Mouse (Mus musculus): ENCODE results near the gene Spata18. TPM values are rescaled to one million over a fixed set of nuclear protein-coding genes. Genes with fewer than 3 reads are reported as not detected.

Gene Spata18
- polyA plus RNA-seq, 1 experiment from 2014 or later: 0.20 TPM

- no peak overlapping the region for H3K4me3 ChIP-seq (ENCODE audit: low read length)
- H3K36me3 ChIP-seq (ENCODE audit: insufficient read depth, low read length): no peaks in the 10 kb centered on the region
- no peak overlapping the region for H3K4me2 ChIP-seq (replicated peaks; ENCODE audit: low read depth, low read length)
- H3K27ac ChIP-seq (ENCODE audit: low read length): no peak overlapping the region
- WGBS: 65% methylated on average over 4 of the region's 4 CpGs
- ATAC-seq (ENCODE audit: low FRiP score, low TSS enrichment): no peak
- no peaks in the 10 kb centered on the region for H3K9me3 ChIP-seq (ENCODE audit: low read length)
- no peaks in the 10 kb centered on the region for H3K4me1 ChIP-seq (ENCODE audit: insufficient read depth, low read length)
- no peak overlapping the region for H3K9ac ChIP-seq (replicated peaks; ENCODE audit: low read length)
- H3K27me3 ChIP-seq (ENCODE audit: insufficient read depth, low read length): no peaks in the 10 kb centered on the region
Measured at GRCm38 (mm10) chr5:73627559-73627958, 23.6 kb upstream of the Spata18 start.

GRCm38 (mm10) chr5:73627991-73628390, 23.2 kb upstream of the Spata18 start:
- Histone ChIP-seq H3K36me3 (ENCODE audit: insufficient read depth, low read length) (no peaks in the 10 kb centered on the region), H3K9ac (replicated peaks; ENCODE audit: low read length) (no peak overlapping the region), H3K27me3 (ENCODE audit: insufficient read depth, low read length) (no peaks in the 10 kb centered on the region), H3K27ac (ENCODE audit: low read length) (no peak overlapping the region), H3K9me3 (ENCODE audit: low read length) (no peaks in the 10 kb centered on the region), H3K4me1 (ENCODE audit: insufficient read depth, low read length) (no peaks in the 10 kb centered on the region), H3K4me3 (ENCODE audit: low read length) (no peak overlapping the region), H3K4me2 (replicated peaks; ENCODE audit: low read depth, low read length) (no peak overlapping the region)
- 80% methylated on average over 15 of the region's 15 CpGs for WGBS
- ATAC-seq (ENCODE audit: low FRiP score, low TSS enrichment): no peak

GRCm38 (mm10) chr5:73630141-73630540, 21.0 kb upstream of the Spata18 start:
- no peak overlapping the region for H3K27ac ChIP-seq (ENCODE audit: low read length)
- no peak overlapping the region for H3K9ac ChIP-seq (replicated peaks; ENCODE audit: low read length)
- no peaks in the 10 kb centered on the region for H3K27me3 ChIP-seq (ENCODE audit: insufficient read depth, low read length)
- no peak for ATAC-seq (ENCODE audit: low FRiP score, low TSS enrichment)
- no peaks in the 10 kb centered on the region for H3K4me1 ChIP-seq (ENCODE audit: insufficient read depth, low read length)
- WGBS: 86% methylated on average over 5 of the region's 5 CpGs
- peaks cover 13% of the 10 kb centered on the region for H3K36me3 ChIP-seq (ENCODE audit: insufficient read depth, low read length)
- H3K4me3 ChIP-seq (ENCODE audit: low read length): no peak overlapping the region
- no peak overlapping the region for H3K4me2 ChIP-seq (replicated peaks; ENCODE audit: low read depth, low read length)
- peaks cover 6% of the 10 kb centered on the region for H3K9me3 ChIP-seq (ENCODE audit: low read length)

DNA sequence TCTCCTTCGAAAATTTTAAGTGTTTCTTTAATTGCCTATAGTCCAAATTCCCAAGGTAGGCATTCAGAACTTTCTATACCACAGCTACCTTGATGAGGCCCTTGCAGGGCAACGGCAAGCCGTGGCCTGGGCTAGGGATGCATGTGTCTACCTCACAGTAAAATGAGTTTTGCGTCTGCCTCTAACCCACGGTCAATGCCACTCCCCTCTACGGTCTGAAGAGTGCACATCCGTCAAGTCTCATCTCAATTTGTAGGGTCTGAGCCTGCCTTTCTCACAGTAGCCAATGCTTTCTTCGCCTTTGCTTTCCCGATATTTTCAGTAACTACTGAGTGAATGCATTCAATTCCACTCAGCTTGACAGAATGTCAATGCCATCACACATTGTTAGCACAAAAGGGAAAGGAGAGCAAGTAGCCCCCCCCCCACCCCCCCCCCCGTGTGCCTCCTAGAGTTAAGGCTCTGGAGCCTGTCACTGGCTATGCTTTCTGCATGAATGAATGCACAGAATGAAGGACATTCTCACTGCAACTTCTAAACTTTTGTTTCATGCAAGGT, 20.1 kb upstream of the Spata18 start:
- H3K27ac ChIP-seq (ENCODE audit: low read length): no peak overlapping the region
- H3K4me1 ChIP-seq (ENCODE audit: insufficient read depth, low read length): no peaks in the 10 kb centered on the region
- 77% methylated on average over 10 of the region's 10 CpGs for WGBS
- peaks cover 19% of the 10 kb centered on the region for H3K36me3 ChIP-seq (ENCODE audit: insufficient read depth, low read length)
- no peaks in the 10 kb centered on the region for H3K27me3 ChIP-seq (ENCODE audit: insufficient read depth, low read length)
- no peak overlapping the region for H3K9ac ChIP-seq (replicated peaks; ENCODE audit: low read length)
- H3K4me2 ChIP-seq (replicated peaks; ENCODE audit: low read depth, low read length): no peak overlapping the region
- ATAC-seq (ENCODE audit: low FRiP score, low TSS enrichment): no peak
- no peak overlapping the region for H3K4me3 ChIP-seq (ENCODE audit: low read length)
- peaks cover 6% of the 10 kb centered on the region for H3K9me3 ChIP-seq (ENCODE audit: low read length)

DNA sequence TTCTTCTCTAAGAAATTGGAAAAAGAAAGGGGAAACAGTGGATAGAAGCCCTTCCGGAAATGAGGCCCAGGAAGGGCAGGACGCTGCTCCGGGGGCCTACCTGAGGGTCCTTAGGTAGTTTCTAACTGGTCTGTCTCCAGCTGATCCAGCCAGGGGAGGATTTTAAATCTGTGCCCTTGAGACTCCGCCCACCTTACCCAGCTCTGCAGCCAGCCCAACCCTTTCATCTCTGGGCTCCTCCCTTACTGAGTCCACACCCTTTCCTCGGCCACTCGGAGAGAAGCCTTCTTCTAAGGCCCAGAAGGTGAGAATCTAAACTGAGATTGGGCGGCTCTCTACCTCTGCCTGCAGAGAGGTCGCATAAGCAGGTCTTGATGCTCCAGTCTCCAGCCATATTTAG, 18.9 kb upstream of the Spata18 start, which contains the start of gene Lrrc66:
Lrrc66 (minus strand) TSS at position 236 of the 400 bp plus-strand sequence.
- no peak for ATAC-seq (ENCODE audit: low FRiP score, low TSS enrichment)
- Histone ChIP-seq H3K4me2 (replicated peaks; ENCODE audit: low read depth, low read length) (no peak within 1 kb of the TSS), H3K4me1 (ENCODE audit: insufficient read depth, low read length) (no peaks in the 10 kb centered on the region), H3K9ac (replicated peaks; ENCODE audit: low read length) (no peak within 1 kb of the TSS), H3K27ac (ENCODE audit: low read length) (no peak within 1 kb of the TSS), H3K9me3 (ENCODE audit: low read length) (peaks cover 6% of the 10 kb centered on the region), H3K4me3 (ENCODE audit: low read length) (no peak within 1 kb of the TSS), H3K27me3 (ENCODE audit: insufficient read depth, low read length) (no peaks in the 10 kb centered on the region), H3K36me3 (ENCODE audit: insufficient read depth, low read length) (peaks cover 19% of the 10 kb centered on the region)
- 79% methylated on average over 8 of the region's 8 CpGs for WGBS

GRCm38 (mm10) chr5:73633141-73633540, 18.0 kb upstream of the Spata18 start:
- peaks cover 6% of the 10 kb centered on the region for H3K9me3 ChIP-seq (ENCODE audit: low read length)
- ATAC-seq (ENCODE audit: low FRiP score, low TSS enrichment): no peak
- H3K27me3 ChIP-seq (ENCODE audit: insufficient read depth, low read length): no peaks in the 10 kb centered on the region
- H3K4me2 ChIP-seq (replicated peaks; ENCODE audit: low read depth, low read length): no peak overlapping the region
- no peak overlapping the region for H3K4me3 ChIP-seq (ENCODE audit: low read length)
- H3K4me1 ChIP-seq (ENCODE audit: insufficient read depth, low read length): no peaks in the 10 kb centered on the region
- no peak overlapping the region for H3K9ac ChIP-seq (replicated peaks; ENCODE audit: low read length)
- H3K27ac ChIP-seq (ENCODE audit: low read length): no peak overlapping the region
- WGBS: 64% methylated on average over 8 of the region's 8 CpGs
- H3K36me3 ChIP-seq (ENCODE audit: insufficient read depth, low read length): peaks cover 19% of the 10 kb centered on the region

- no peak overlapping the region for H3K9ac ChIP-seq (replicated peaks; ENCODE audit: low read length)
- no peak overlapping the region for H3K4me3 ChIP-seq (ENCODE audit: low read length)
- peaks cover 6% of the 10 kb centered on the region for H3K9me3 ChIP-seq (ENCODE audit: low read length)
- peaks cover 24% of the 10 kb centered on the region for H3K36me3 ChIP-seq (ENCODE audit: insufficient read depth, low read length)
- H3K27me3 ChIP-seq (ENCODE audit: insufficient read depth, low read length): no peaks in the 10 kb centered on the region
- H3K4me2 ChIP-seq (replicated peaks; ENCODE audit: low read depth, low read length): no peak overlapping the region
- peak; percentile 71; the same call in 1 of the 2 replicates for ATAC-seq (ENCODE audit: low FRiP score, low TSS enrichment)
- WGBS: 41% methylated on average over 8 of the region's 8 CpGs
- no peaks in the 10 kb centered on the region for H3K4me1 ChIP-seq (ENCODE audit: insufficient read depth, low read length)
- no peak overlapping the region for H3K27ac ChIP-seq (ENCODE audit: low read length)
Measured at GRCm38 (mm10) chr5:73637337-73638107, 13.7 kb upstream of the Spata18 start.

DNA sequence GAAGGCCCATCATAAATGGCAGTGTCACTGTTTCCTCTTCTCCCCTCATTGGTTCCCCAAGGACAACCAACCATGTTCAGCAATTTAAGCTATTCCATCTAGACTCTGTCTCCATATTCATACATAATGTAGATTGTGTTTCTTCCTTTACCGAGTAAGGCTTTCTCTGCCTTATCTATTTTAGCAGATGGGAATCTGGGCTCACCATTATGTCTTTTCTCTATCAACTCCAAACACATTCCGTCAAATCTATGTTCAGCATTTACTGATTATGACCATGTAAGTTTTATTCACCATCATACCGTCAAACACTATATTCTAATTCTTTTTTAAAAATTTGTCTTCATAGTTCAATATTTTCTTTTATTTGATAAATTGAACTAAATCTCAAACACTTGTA, 10.1 kb upstream of the Spata18 start:
- 96% methylated on average over 3 of the region's 3 CpGs for WGBS
- no peaks in the 10 kb centered on the region for H3K27me3 ChIP-seq (ENCODE audit: insufficient read depth, low read length)
- no peak overlapping the region for H3K9ac ChIP-seq (replicated peaks; ENCODE audit: low read length)
- no peak overlapping the region for H3K4me2 ChIP-seq (replicated peaks; ENCODE audit: low read depth, low read length)
- no peaks in the 10 kb centered on the region for H3K4me1 ChIP-seq (ENCODE audit: insufficient read depth, low read length)
- no peak overlapping the region for H3K4me3 ChIP-seq (ENCODE audit: low read length)
- H3K36me3 ChIP-seq (ENCODE audit: insufficient read depth, low read length): peaks cover 5% of the 10 kb centered on the region; the same call in 1 of the 2 replicates
- no peak overlapping the region for H3K27ac ChIP-seq (ENCODE audit: low read length)
- H3K9me3 ChIP-seq (ENCODE audit: low read length): no peaks in the 10 kb centered on the region
- no peak for ATAC-seq (ENCODE audit: low FRiP score, low TSS enrichment)

GRCm38 (mm10) chr5:73642091-73642490, 9.1 kb upstream of the Spata18 start:
- ATAC-seq (ENCODE audit: low FRiP score, low TSS enrichment): no peak
- H3K27ac ChIP-seq (ENCODE audit: low read length): no peak overlapping the region
- H3K4me1 ChIP-seq (ENCODE audit: insufficient read depth, low read length): peaks cover 7% of the 10 kb centered on the region
- no peaks in the 10 kb centered on the region for H3K27me3 ChIP-seq (ENCODE audit: insufficient read depth, low read length)
- no peaks in the 10 kb centered on the region for H3K9me3 ChIP-seq (ENCODE audit: low read length)
- H3K4me3 ChIP-seq (ENCODE audit: low read length): no peak overlapping the region
- no peak overlapping the region for H3K9ac ChIP-seq (replicated peaks; ENCODE audit: low read length)
- WGBS: 90% methylated on average over 4 of the region's 4 CpGs
- H3K4me2 ChIP-seq (replicated peaks; ENCODE audit: low read depth, low read length): no peak overlapping the region
- peaks cover 5% of the 10 kb centered on the region; the same call in 1 of the 2 replicates for H3K36me3 ChIP-seq (ENCODE audit: insufficient read depth, low read length)

All from kidney, embryonic 16.5 days (tissue).